Mouse (Mus musculus) kidney, adult 2 months (tissue): Measurements from ENCODE around the gene Gm37240. TPM values are rescaled to one million over a fixed set of nuclear protein-coding genes. Genes with fewer than 3 reads are reported as not detected.

Experiments
- DNase-seq: peaks from one replicate; pipeline ENCODE4 v3.0.0; 2021
- H3K27ac ChIP-seq: fragments of 200-500 bp; 2 replicates; pipeline ENCODE4 v1.5.1; 2012; ENCODE audit warnings: low read depth, low read length, control low read depth, inconsistent platforms; ENCODE audit not compliant: insufficient read depth
- H3K27me3 ChIP-seq: fragments of 200-500 bp; replicated peaks from 2 replicates; pipeline ENCODE4 v1.6.1; 2012; ENCODE audit warnings: mild to moderate bottlenecking, moderate library complexity, low read length, inconsistent platforms; ENCODE audit not compliant: control insufficient read depth, insufficient read depth
- H3K36me3 ChIP-seq: fragments of 200-500 bp; 2 replicates; pipeline ENCODE4 v1.6.1; 2012; ENCODE audit warnings: mild to moderate bottlenecking, moderate library complexity, low read length, inconsistent platforms; ENCODE audit not compliant: control insufficient read depth, insufficient read depth
- H3K4me1 ChIP-seq: fragments of 200-500 bp; 2 replicates; pipeline ENCODE4 v1.6.1; 2011; ENCODE audit warnings: low read length; ENCODE audit not compliant: control insufficient read depth, insufficient read depth
- H3K4me3 ChIP-seq: fragments of 200-500 bp; 2 replicates; pipeline ENCODE4 v1.5.1; 2011; ENCODE audit warnings: mild to moderate bottlenecking, low read depth, low read length, control low read depth; ENCODE audit not compliant: insufficient read depth
- CTCF ChIP-seq: fragments of 200-500 bp; conservative IDR thresholded peaks from 2 replicates; pipeline ENCODE4 v1.5.1; 2011; ENCODE audit warnings: low read depth, mild to moderate bottlenecking, control low read depth, low read length, moderate library complexity, mixed read lengths; ENCODE audit not compliant: insufficient read depth, insufficient read length
- POLR2A ChIP-seq: fragments of 200-500 bp; IDR thresholded peaks from one replicate; pipeline ENCODE4 v1.6.1; 2011; ENCODE audit warnings: low read depth, low read length, control low read depth
- WGBS: fragments of 180-500 bp; shearing (Covaris S2); methylation state at CpG from one replicate; pipeline ENCODE4 v1.1.7; 2018; 5-methylcytosine and 5-hydroxymethylcytosine counted together
- polyA plus RNA-seq: library from polyadenylated mRNA; depleted of rRNA; stranded (reverse); fragments of >200 nt; gene quantifications from 2 replicates; pipeline ENCODE4 v1.2.3, GENCODE M21; 2012

The Gm37240 gene
- polyA plus RNA-seq, 1 experiment: 5.5 TPM

DNA sequence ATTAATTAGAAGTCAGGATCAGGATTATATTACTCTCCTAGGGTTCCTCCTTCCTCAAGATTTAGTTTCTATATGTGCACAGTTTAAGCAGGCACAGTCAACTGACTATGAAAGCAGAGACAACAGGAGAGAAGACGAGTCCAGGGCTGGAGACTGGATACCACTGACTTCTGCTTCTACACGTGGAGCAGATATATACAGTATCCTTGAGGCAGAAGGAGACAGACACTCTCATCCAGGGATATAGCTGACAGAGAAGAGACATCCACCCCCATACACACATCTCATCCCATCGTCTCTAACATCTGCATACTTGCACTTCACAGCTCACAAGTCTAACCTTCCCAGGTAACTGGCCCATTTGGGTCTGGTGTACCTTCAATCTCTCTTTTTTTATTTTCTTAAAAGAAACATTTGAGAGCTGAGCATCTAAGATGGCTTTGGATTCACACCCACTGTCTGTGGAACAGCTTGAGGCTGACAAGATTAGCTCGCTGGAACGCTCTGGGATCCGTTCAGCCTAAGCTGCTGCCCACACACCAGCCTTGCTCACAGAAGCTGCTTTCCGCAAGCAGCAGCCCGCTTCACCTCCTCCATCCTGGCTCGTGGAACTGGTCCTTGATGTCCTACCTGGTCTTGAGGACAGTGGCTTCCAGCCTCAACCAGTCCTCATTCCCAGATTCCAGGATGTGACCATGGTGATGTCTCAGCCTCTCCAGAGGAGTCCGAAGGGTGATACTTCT is 421.9 kb downstream of the Gm37240 start:
- no peak overlapping the region for H3K4me3 ChIP-seq
- no peaks in the 10 kb centered on the region for H3K4me1 ChIP-seq
- TF ChIP-seq POLR2A (no peak), CTCF (no peak)
- DNase-seq: no peak
- no peaks in the 10 kb centered on the region for H3K27me3 ChIP-seq
- H3K27ac ChIP-seq: no peak overlapping the region
- 77% methylated on average over 10 of the region's 10 CpGs for WGBS
- H3K36me3 ChIP-seq: no peaks in the 10 kb centered on the region

DNA sequence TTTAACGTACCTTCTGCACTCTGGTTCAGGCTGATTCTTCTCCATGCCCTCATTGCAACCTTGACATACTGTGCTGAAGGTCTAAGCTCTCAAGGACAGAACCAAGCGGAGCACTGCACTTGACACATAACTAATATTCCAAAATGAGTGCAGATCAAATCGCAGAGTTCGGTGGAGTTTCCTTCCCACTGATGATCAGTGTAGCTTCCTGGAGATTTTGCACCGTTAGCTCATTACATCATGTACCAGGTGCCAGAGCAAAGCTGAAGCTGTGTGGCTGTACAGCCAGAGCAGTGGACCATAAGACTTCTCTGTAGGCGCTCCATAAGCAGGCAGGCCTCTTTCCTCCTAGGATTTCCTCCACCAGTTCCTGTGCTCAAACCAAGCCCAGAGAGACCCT is 427.3 kb downstream of the Gm37240 start:
- WGBS: 87% methylated on average over 6 of the region's 6 CpGs
- TF ChIP-seq POLR2A (no peak), CTCF (no peak)
- Histone ChIP-seq H3K4me1 (no peaks in the 10 kb centered on the region), H3K27me3 (no peaks in the 10 kb centered on the region), H3K27ac (no peak overlapping the region), H3K4me3 (no peak overlapping the region), H3K36me3 (no peaks in the 10 kb centered on the region)
- DNase-seq: no peak

DNA sequence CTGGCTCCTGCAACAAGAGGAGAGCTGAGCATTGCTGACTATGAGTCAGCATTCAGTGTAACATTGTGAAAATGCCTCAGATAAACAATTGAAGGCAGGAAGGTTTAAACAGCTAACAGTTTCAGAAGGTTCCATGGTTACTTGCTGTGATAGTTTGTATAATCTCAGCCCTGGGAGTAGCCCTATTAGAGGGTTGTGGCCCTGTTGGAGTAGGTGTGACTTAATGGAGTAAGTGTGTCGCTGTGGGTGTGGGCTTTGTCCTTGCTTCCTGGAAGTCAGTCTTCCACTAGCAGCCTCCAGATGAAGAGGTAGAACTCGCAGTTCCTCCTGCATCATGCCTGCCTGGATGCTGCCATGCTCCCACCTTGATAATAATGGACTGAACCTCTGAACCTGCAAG is 430.3 kb downstream of the Gm37240 start:
- Histone ChIP-seq H3K4me1 (no peaks in the 10 kb centered on the region), H3K27ac (no peak overlapping the region), H3K36me3 (no peaks in the 10 kb centered on the region), H3K4me3 (no peak overlapping the region), H3K27me3 (no peaks in the 10 kb centered on the region)
- WGBS: 97% methylated on average over 2 of the region's 2 CpGs
- no peak for TF ChIP-seq POLR2A
- TF ChIP-seq CTCF: no peak
- no peak for DNase-seq

DNA sequence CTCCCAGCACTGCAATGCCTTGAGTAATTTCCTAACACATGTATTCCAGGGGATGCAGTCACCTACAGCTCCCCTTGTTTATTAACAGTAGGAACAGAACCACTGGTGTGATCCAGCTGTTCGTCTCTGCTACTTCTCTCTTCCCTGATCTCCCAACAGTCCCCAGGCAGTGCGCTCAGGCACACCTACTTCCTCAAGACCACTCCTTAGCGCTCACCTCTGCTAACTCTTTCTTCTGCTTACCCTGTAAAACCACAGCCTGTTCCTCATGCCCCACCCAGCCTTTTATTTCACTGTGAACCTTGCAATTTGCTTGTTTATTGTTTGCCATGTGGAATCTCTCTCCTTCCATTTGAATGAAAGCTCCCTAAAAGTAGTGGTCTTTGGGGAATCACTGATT is 431.9 kb downstream of the Gm37240 start:
- WGBS: 79% methylated on average over 3 of the region's 3 CpGs
- TF ChIP-seq CTCF: no peak
- no peak for TF ChIP-seq POLR2A
- no peak overlapping the region for H3K4me3 ChIP-seq
- DNase-seq: no peak
- H3K27ac ChIP-seq: no peak overlapping the region
- no peaks in the 10 kb centered on the region for H3K27me3 ChIP-seq
- no peaks in the 10 kb centered on the region for H3K4me1 ChIP-seq
- no peaks in the 10 kb centered on the region for H3K36me3 ChIP-seq

DNA sequence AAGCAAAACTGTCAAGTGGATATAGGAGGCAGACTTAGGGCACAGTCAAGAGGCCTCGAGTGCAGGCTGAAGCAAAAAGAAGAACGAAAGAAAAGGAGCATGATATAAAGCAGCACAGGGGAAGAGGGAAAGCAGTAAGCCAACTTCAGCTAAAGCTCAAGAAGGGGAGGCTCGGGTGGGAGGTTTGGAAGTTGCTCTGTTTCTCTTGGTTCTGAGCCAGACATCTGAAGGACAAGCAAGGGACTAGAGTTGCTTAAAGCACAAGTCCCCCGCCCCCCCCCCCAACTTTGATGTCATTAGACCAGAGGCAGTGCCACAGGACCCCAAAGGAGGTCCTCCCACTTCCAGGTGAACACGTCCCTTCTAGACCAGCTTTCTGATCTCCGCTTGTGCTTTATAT is 433.3 kb downstream of the Gm37240 start:
- 68% methylated on average over 6 of the region's 6 CpGs for WGBS
- no peak for DNase-seq
- H3K27me3 ChIP-seq: no peaks in the 10 kb centered on the region
- TF ChIP-seq CTCF (no peak), POLR2A (no peak)
- H3K4me1 ChIP-seq: no peaks in the 10 kb centered on the region
- H3K27ac ChIP-seq: no peak overlapping the region
- no peak overlapping the region for H3K4me3 ChIP-seq
- H3K36me3 ChIP-seq: no peaks in the 10 kb centered on the region

DNA sequence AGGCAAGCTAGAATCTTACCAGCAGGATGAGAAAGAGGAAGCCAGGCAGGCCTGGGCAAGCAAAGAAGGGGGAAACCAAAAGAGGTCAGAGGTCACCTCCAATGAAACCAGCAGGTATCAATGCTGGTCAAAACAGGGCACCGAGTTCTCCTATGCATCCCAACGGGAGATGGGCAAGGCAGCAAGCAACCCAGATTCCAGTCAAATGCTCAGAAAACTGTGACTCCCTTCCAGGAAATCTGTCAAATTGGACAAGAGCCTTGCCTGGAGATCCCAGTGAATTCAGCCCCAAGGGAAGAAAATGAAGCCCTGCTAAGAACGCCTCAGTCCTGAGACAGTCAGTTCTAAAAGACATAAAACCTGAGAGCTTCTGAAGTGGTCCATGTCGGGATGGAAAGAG is 437.9 kb downstream of the Gm37240 start:
- H3K4me3 ChIP-seq: no peak overlapping the region
- DNase-seq: no peak
- no peaks in the 10 kb centered on the region for H3K4me1 ChIP-seq
- H3K27me3 ChIP-seq: no peaks in the 10 kb centered on the region
- no peak for TF ChIP-seq CTCF
- no peak for TF ChIP-seq POLR2A
- H3K27ac ChIP-seq: no peak overlapping the region
- WGBS: 76% methylated on average over 4 of the region's 4 CpGs
- H3K36me3 ChIP-seq: no peaks in the 10 kb centered on the region

DNA sequence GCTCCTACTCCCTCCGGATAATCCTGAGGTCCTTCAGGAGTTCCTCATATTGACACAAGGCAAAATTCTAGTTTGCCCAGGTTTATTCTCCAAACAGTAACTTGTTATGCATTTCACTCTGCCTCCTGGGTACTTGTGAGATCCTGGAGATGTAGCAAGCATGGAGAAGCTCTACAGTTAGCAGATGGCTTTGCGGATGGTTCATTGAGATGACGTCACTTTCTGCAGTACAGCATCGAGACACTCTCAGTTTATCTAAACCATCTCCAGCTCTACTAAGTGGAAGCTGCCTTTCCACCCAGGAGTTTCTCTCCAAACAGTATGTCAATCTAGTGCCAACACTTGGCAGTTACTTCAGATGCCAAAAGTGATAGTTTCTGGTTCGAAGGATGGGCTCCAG is 444.5 kb downstream of the Gm37240 start:
- Histone ChIP-seq H3K27me3 (no peaks in the 10 kb centered on the region), H3K4me3 (no peak overlapping the region), H3K4me1 (no peaks in the 10 kb centered on the region), H3K36me3 (no peaks in the 10 kb centered on the region), H3K27ac (no peak overlapping the region)
- no peak for DNase-seq
- WGBS: 96% methylated on average over 5 of the region's 5 CpGs
- TF ChIP-seq CTCF (no peak), POLR2A (no peak)

DNA sequence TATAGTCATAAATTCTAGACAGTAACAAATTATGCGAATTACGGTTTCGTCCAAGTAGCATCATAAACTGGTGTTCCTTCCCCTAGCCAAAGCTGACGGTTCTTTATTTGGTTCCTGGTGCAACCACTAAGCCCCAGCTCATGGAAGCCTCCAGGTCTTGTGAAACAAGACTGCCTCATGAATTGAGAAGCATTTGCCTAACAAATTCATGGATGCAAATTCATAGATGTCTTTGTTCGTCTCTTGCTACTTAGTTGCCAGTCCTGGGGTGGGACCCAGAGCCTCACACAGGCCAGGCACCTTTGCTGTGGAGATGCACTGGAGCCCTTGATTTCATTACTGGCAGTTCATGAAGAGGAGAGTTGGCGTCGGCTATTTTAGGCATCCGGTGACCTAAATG is 445.1 kb downstream of the Gm37240 start:
- Histone ChIP-seq H3K4me3 (no peak overlapping the region), H3K36me3 (no peaks in the 10 kb centered on the region), H3K27ac (no peak overlapping the region), H3K4me1 (no peaks in the 10 kb centered on the region), H3K27me3 (no peaks in the 10 kb centered on the region)
- WGBS: 91% methylated on average over 8 of the region's 8 CpGs
- TF ChIP-seq POLR2A (no peak), CTCF (no peak)
- no peak for DNase-seq
